Mouse (Mus musculus) megakaryocyte, embryonic 14.5 days (primary cell): ENCODE measurements around the gene Enpp5.

Experiments
- FLI1 ChIP-seq: IDR thresholded peaks from 2 replicates; pipeline ENCODE4 v1.6.1; 2012; ENCODE audit warnings: low read length, inconsistent platforms, mixed read lengths
- GATA1 ChIP-seq: IDR thresholded peaks from 3 replicates; pipeline ENCODE4 v1.6.1; 2012; ENCODE audit warnings: mixed read lengths, low read length, inconsistent platforms, borderline replicate concordance

GRCm38 (mm10) chr17:44077843-44078160 is 811 bp upstream of the Enpp5 start:
- TF ChIP-seq GATA1 (no peak), FLI1 (no peak)
